Mouse (Mus musculus) cerebellum, adult 2 months (tissue): ENCODE data around the gene Mtss1l.

Experiments used
- CTCF ChIP-seq: fragments of 200-500 bp; IDR thresholded peaks from 2 replicates; pipeline ENCODE4 v1.5.1; 2011; ENCODE audit warnings: low read depth, mild to moderate bottlenecking, control low read depth, low read length, moderate library complexity, borderline replicate concordance; ENCODE audit not compliant: insufficient read depth
- POLR2A ChIP-seq: fragments of 200-500 bp; IDR thresholded peaks from 2 replicates; pipeline ENCODE4 v1.6.1; 2011; ENCODE audit warnings: low read length, control low read depth, borderline replicate concordance; ENCODE audit not compliant: insufficient read depth

DNA sequence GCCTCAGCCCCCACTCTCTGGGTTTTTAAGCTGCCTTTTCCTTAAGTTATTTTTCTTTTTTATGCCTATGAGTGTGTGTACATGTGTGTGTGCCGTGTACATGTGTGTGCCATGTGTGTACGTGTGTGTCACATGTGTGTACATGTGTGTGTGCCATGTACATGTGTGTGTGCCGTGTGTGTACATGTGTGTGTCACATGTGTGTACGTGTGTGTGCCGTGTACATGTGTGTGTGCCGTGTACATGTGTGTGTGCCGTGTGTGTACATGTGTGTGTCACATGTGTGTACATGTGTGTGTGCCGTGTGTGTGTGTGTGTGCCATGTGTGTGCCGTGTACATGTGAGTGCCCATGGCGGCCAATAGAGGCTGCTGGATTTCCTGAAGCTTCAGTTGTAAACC lies 23.9 kb downstream of the Mtss1l start:
- TF ChIP-seq CTCF = no peak
- TF ChIP-seq POLR2A = no peak
